Mouse (Mus musculus): ENCODE data around the gene Dbil5. TPM values are rescaled to one million over a fixed set of nuclear protein-coding genes. Genes with fewer than 3 reads are reported as not detected.

Dbil5 gene
- total RNA-seq, 2 experiments from 2014 or later = 0.51 TPM; not detected in 1

Other genes with a start within 250 kb of the Dbil5 start
- gene 1700016K19Rik, start 217.7 kb upstream of the Dbil5 start, total RNA-seq (2021) = not detected
- gene Rflnb, start 189.8 kb upstream of the Dbil5 start, total RNA-seq (2021) = 10 to 100 TPM; 22.5 to 34.6 TPM
- gene Vps53, start 38.0 kb upstream of the Dbil5 start, total RNA-seq (2021) = 10 to 100 TPM; 19.9 to 22.6 TPM
- 1 to 10 TPM; 1.6 to 2.8 TPM for gene Fam57a, start 37.9 kb upstream of the Dbil5 start, total RNA-seq (2021)
- gene Gemin4, start 56 bp downstream of the Dbil5 start, total RNA-seq (2021) = 1 to 10 TPM; 1.4 to 1.5 TPM
- 10 to 100 TPM; 11.9 to 13.7 TPM for gene Mrm3, start 26.1 kb downstream of the Dbil5 start, total RNA-seq (2021)
- gene Glod4, start 26.1 kb downstream of the Dbil5 start, total RNA-seq (2021) = 10 to 100 TPM; 19.7 to 20.4 TPM
- gene Nxn, start 181.5 kb downstream of the Dbil5 start, total RNA-seq (2021) = 10 to 100 TPM; 25.6 to 32.0 TPM
- 10 to 100 TPM; 40.4 to 40.8 TPM for gene Timm22, start 189.3 kb downstream of the Dbil5 start, total RNA-seq (2021)